In genomic region chr4:30447644-30448043, GRCm38 (mm10) we compare ENCODE assay signal across 23 mouse cellular contexts.
DNase-seq lines count a peak whose midpoint lies in the region; ATAC-seq lines count a peak whose summit lies in the region.
"Had no signal": no experiment of that assay in that cellular context is flagged by ENCODE, and none has a peak within 500 bp of the region (broad histone marks: within the 10 kb centered on the region; RNA-seq: fewer than 3 reads in every experiment).

No protein-coding gene starts in this region.

- ATAC-seq in forebrain, embryonic 14.5 days = peak; percentile 83
- ATAC-seq in forebrain, embryonic 11.5 days (replicated peaks; ENCODE audit: low FRiP score) = no peak
- peak; percentile 78 for ATAC-seq in forebrain, embryonic 16.5 days
- ATAC-seq in inflammation-experienced regulatory T-cells, adult 6 months = no peak
- ATAC-seq: activated CD4-positive, CD25-positive, alpha-beta regulatory T cell, adult 4 months; CD4-positive, CD25-positive, alpha-beta regulatory T cell, adult 4 months; hindbrain, embryonic 16.5 days; Patski had no signal

- peaks cover 7% of the 10 kb centered on the region for H3K4me1 ChIP-seq in forebrain, embryonic 14.5 days (ENCODE audit: control insufficient read depth, insufficient read depth, low read length)
- H3K4me1 ChIP-seq in forebrain, embryonic 11.5 days (replicated peaks; ENCODE audit: control insufficient read depth, insufficient read depth, low read length) = no peaks in the 10 kb centered on the region
- 0 out of 2 replicates have a peak, but pooled peaks cover 3% of the 10 kb centered on the region for H3K4me1 ChIP-seq in forebrain, embryonic 16.5 days (replicated peaks; ENCODE audit: control insufficient read depth, insufficient read depth, low read length)
- H3K4me1 ChIP-seq: embryonic facial prominence, embryonic 12.5 days; heart, embryonic 10.5 days; hindbrain, embryonic 12.5 days had no signal

- no peak overlapping the region for H3K9ac ChIP-seq in forebrain, embryonic 14.5 days (ENCODE audit: low read length)
- no peak overlapping the region for H3K9ac ChIP-seq in forebrain, embryonic 11.5 days (ENCODE audit: low read length)
- H3K9ac ChIP-seq in forebrain, embryonic 16.5 days (replicated peaks; ENCODE audit: low read depth, low read length) = no peak overlapping the region
- H3K9ac ChIP-seq: embryonic facial prominence, embryonic 12.5 days; hindbrain, embryonic 12.5 days had no signal

- H3K27ac ChIP-seq in forebrain, embryonic 14.5 days (ENCODE audit: low read depth, low read length) = no peak overlapping the region
- no peak overlapping the region for H3K27ac ChIP-seq in forebrain, embryonic 11.5 days (ENCODE audit: low read depth, low read length)
- no peak overlapping the region for H3K27ac ChIP-seq in forebrain, embryonic 16.5 days (ENCODE audit: low read length)
- H3K27ac ChIP-seq: embryonic facial prominence, embryonic 12.5 days; heart, embryonic 10.5 days; hindbrain, embryonic 12.5 days had no signal

- H3K9me3 ChIP-seq in forebrain, embryonic 14.5 days (replicated peaks; ENCODE audit: control insufficient read depth, low read length) = no peaks in the 10 kb centered on the region
- H3K9me3 ChIP-seq in forebrain, embryonic 11.5 days (ENCODE audit: control insufficient read depth, low read length) = no peaks in the 10 kb centered on the region
- no peaks in the 10 kb centered on the region for H3K9me3 ChIP-seq in forebrain, embryonic 16.5 days (ENCODE audit: control insufficient read depth, low read length)
- H3K9me3 ChIP-seq: embryonic facial prominence, embryonic 12.5 days; G1E; heart, embryonic 10.5 days; hindbrain, embryonic 12.5 days had no signal

- no peaks in the 10 kb centered on the region for H3K36me3 ChIP-seq in forebrain, embryonic 14.5 days (ENCODE audit: control insufficient read depth, insufficient read depth, low read length)
- no peaks in the 10 kb centered on the region for H3K36me3 ChIP-seq in forebrain, embryonic 11.5 days (ENCODE audit: control insufficient read depth, insufficient read depth, low read length)
- H3K36me3 ChIP-seq in forebrain, embryonic 16.5 days (ENCODE audit: control insufficient read depth, insufficient read depth) = no peaks in the 10 kb centered on the region
- H3K36me3 ChIP-seq: embryonic facial prominence, embryonic 12.5 days; G1E; heart, embryonic 10.5 days; hindbrain, embryonic 12.5 days had no signal

- H3K27me3 ChIP-seq in forebrain, embryonic 14.5 days (replicated peaks; ENCODE audit: control insufficient read depth, insufficient read depth, low read length) = no peaks in the 10 kb centered on the region
- no peaks in the 10 kb centered on the region for H3K27me3 ChIP-seq in forebrain, embryonic 11.5 days (ENCODE audit: control insufficient read depth, insufficient read depth, low read length)
- no peaks in the 10 kb centered on the region for H3K27me3 ChIP-seq in forebrain, embryonic 16.5 days (replicated peaks; ENCODE audit: control insufficient read depth, insufficient read depth, low read length)
- H3K27me3 ChIP-seq: embryonic facial prominence, embryonic 12.5 days; hindbrain, embryonic 12.5 days; Patski had no signal

- H3K4me3 ChIP-seq in forebrain, embryonic 14.5 days (ENCODE audit: low read depth, low read length) = no peak overlapping the region
- H3K4me3 ChIP-seq in forebrain, embryonic 11.5 days (ENCODE audit: low read depth, low read length) = no peak overlapping the region
- H3K4me3 ChIP-seq in forebrain, embryonic 16.5 days (replicated peaks; ENCODE audit: low read length) = no peak overlapping the region
- H3K4me3 ChIP-seq: embryonic facial prominence, embryonic 12.5 days; heart, embryonic 10.5 days; hindbrain, embryonic 12.5 days had no signal

- WGBS in forebrain, embryonic 14.5 days = 17% methylated on average over 6 of the region's 6 CpGs
- WGBS in forebrain, embryonic 11.5 days = 42% methylated on average over 6 of the region's 6 CpGs
- whole genome bisulfite sequencing in forebrain, embryonic 16.5 days = 10% methylated on average over 6 of the region's 6 CpGs

- DNase-seq in forebrain, embryonic 14.5 days (ENCODE audit: low spot score) = peak; percentile 53
- no peak for DNase-seq in forebrain, embryonic 11.5 days (ENCODE audit: low spot score)
- DNase-seq in 3T3-L1 (ENCODE audit: low read depth, low spot score) = peak; percentile 6
- DNase-seq in Muller cell, postnatal 12 days (ENCODE audit: inconsistent ontology term) = peak; percentile 80
- DNase-seq in testis, postnatal 10 days (ENCODE audit: low spot score) = no peak
- DNase-seq: adrenal gland, postnatal 14 days; B cell, adult 2 months; cerebellum, adult 2 months; gastrocnemius, postnatal 10 days; heart, adult 18-20 months; heart, postnatal 10 days; heart, postnatal 4 days; kidney, adult 11 months had no signal

- H3K4me2 ChIP-seq in forebrain, embryonic 14.5 days (ENCODE audit: low read length) = no peak overlapping the region
- no peak overlapping the region for H3K4me2 ChIP-seq in forebrain, embryonic 11.5 days (ENCODE audit: low read depth, low read length, severe bottlenecking)
- no peak overlapping the region for H3K4me2 ChIP-seq in forebrain, embryonic 16.5 days (ENCODE audit: low read length)
- H3K4me2 ChIP-seq: embryonic facial prominence, embryonic 12.5 days; hindbrain, embryonic 12.5 days had no signal

Comparison
In these comparisons a context has a peak if more than half of its experiments do, and no peak if none do; other contexts are left out.
1. ATAC-seq: peak in forebrain, embryonic 14.5 days (single experiment) and forebrain, embryonic 16.5 days (single experiment); none in forebrain, embryonic 11.5 days (single experiment) and inflammation-experienced regulatory T-cells, adult 6 months (single experiment).
2. DNase-seq: peak in forebrain, embryonic 14.5 days (single experiment), 3T3-L1 (single experiment) and Muller cell, postnatal 12 days (single experiment); none in forebrain, embryonic 11.5 days (single experiment) and testis, postnatal 10 days (single experiment).